ENCODE assay signal across 8 mouse cellular contexts in the genomic region with DNA sequence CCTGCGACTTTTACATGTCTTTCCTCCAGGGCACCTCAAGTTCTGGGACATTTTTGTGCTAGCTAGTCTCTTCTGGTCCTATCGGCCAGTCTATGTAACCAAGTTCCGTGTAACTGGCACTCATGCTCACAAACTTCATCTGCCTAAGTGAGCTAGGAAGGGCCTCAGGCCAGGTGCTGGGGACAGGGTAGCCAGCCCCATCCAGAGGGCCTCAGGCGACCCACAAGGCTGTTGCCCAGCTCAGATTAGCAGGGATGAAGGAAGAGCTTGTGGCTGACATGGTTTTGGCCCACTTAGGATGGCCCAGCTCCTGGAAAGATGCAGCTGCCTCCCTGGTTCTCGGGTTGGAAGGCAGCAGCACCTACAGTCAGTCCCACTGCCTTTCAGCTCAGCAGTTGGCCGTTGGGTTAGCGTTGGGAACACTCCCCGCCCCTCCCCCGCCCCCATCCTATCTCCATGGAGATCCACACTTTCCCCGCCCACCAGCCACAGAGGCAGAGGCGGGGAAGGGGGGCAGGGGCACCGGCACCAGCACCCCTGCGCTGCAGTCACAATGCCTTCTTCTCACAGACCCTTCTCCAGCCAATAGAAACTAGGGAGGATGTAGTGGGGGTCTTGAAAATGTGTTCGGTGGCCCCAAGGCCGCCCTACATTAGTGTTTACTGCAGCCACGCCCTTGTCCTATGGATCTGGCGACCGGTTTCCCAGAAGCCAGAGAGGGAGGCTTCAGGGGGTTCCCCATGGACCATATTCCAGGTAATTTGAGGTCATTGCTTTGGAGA. TPM values are rescaled to one million over a fixed set of nuclear protein-coding genes. Genes with fewer than 3 reads are reported as not detected.
DNase-seq lines count a peak whose midpoint lies in the region; ATAC-seq lines count a peak whose summit lies in the region.

No protein-coding gene starts in this region.

- H3K36me3 ChIP-seq in lung, embryonic 16.5 days (ENCODE audit: control insufficient read depth, insufficient read depth, low read length), result no peaks in the 10 kb centered on the region; the same call in 1 of the 2 replicates
- peaks cover 30% of the 10 kb centered on the region for H3K36me3 ChIP-seq in embryonic facial prominence, embryonic 10.5 days (replicated peaks)
- H3K36me3 ChIP-seq in hindbrain, embryonic 12.5 days, result peaks cover 5% of the 10 kb centered on the region
- peaks cover 25% of the 10 kb centered on the region; the same call in 1 of the 2 replicates for H3K36me3 ChIP-seq in limb, embryonic 12.5 days
- H3K36me3 ChIP-seq in neural tube, embryonic 11.5 days (ENCODE audit: control insufficient read depth, insufficient read depth, low read length), result 0 out of 2 replicates have a peak, but pooled peaks cover 2% of the 10 kb centered on the region

- 5% methylated on average over 18 of the region's 18 CpGs for WGBS in lung, embryonic 16.5 days
- 5% methylated on average over 18 of the region's 18 CpGs for WGBS in embryonic facial prominence, embryonic 10.5 days
- 7% methylated on average over 18 of the region's 18 CpGs for WGBS in hindbrain, embryonic 12.5 days
- WGBS in limb, embryonic 12.5 days, result 6% methylated on average over 18 of the region's 18 CpGs
- 8% methylated on average over 18 of the region's 18 CpGs for WGBS in neural tube, embryonic 11.5 days

- H3K9ac ChIP-seq in lung, embryonic 16.5 days (ENCODE audit: low read length), result peak overlapping the region; percentile 36
- peak overlapping the region; percentile 55 for H3K9ac ChIP-seq in hindbrain, embryonic 12.5 days
- peak overlapping the region; percentile 48 for H3K9ac ChIP-seq in limb, embryonic 12.5 days (replicated peaks)
- peak overlapping the region; percentile 41; the same call in 1 of the 2 replicates for H3K9ac ChIP-seq in neural tube, embryonic 11.5 days (ENCODE audit: low read length)

- ATAC-seq in lung, embryonic 16.5 days (ENCODE audit: low read depth), result peak; percentile 84
- ATAC-seq in hindbrain, embryonic 12.5 days (ENCODE audit: low FRiP score), result peak; percentile 93
- peak; percentile 79; the same call in 1 of the 2 replicates for ATAC-seq in limb, embryonic 12.5 days (ENCODE audit: insufficient number of reproducible peaks, insufficient read depth, low FRiP score, low TSS enrichment, low read depth)
- ATAC-seq in neural tube, embryonic 11.5 days (ENCODE audit: insufficient read depth, low FRiP score, low TSS enrichment), result peak; percentile 76

- H3K9me3 ChIP-seq in lung, embryonic 16.5 days (ENCODE audit: control insufficient read depth, low read length), result no peaks in the 10 kb centered on the region
- H3K9me3 ChIP-seq in embryonic facial prominence, embryonic 10.5 days, result no peaks in the 10 kb centered on the region
- H3K9me3 ChIP-seq in hindbrain, embryonic 12.5 days (replicated peaks), result no peaks in the 10 kb centered on the region
- H3K9me3 ChIP-seq in limb, embryonic 12.5 days, result no peaks in the 10 kb centered on the region
- H3K9me3 ChIP-seq in neural tube, embryonic 11.5 days (ENCODE audit: control insufficient read depth, low read length), result no peaks in the 10 kb centered on the region

- no peak overlapping the region for H3K27ac ChIP-seq in lung, embryonic 16.5 days (ENCODE audit: low read length)
- peak overlapping the region; percentile 87 for H3K27ac ChIP-seq in embryonic facial prominence, embryonic 10.5 days (replicated peaks)
- peak overlapping the region; percentile 85 for H3K27ac ChIP-seq in hindbrain, embryonic 12.5 days
- H3K27ac ChIP-seq in limb, embryonic 12.5 days, result peak overlapping the region; percentile 88
- peak overlapping the region; percentile 58 for H3K27ac ChIP-seq in neural tube, embryonic 11.5 days (ENCODE audit: low read depth, low read length)

- no peak for DNase-seq in lung, postnatal 25 days (ENCODE audit: low spot score)
- peak; percentile 89 for DNase-seq in embryonic facial prominence, embryonic 10.5 days (ENCODE audit: low spot score)
- DNase-seq in neural tube, embryonic 11.5 days (ENCODE audit: low spot score), result peak; percentile 90
- DNase-seq in spleen, postnatal 14 days (ENCODE audit: low spot score in 2 of 2), result no peak
- no peak for DNase-seq in gastrocnemius, postnatal 10 days

- H3K4me2 ChIP-seq in lung, embryonic 16.5 days (ENCODE audit: low read depth, low read length), result peak overlapping the region; percentile 44
- H3K4me2 ChIP-seq in hindbrain, embryonic 12.5 days (replicated peaks), result peak overlapping the region; percentile 58
- peak overlapping the region; percentile 59 for H3K4me2 ChIP-seq in limb, embryonic 12.5 days
- H3K4me2 ChIP-seq in neural tube, embryonic 11.5 days (ENCODE audit: low read depth), result peak overlapping the region; percentile 46

- peak overlapping the region; percentile 19 for H3K4me3 ChIP-seq in lung, embryonic 16.5 days (ENCODE audit: low read length)
- peak overlapping the region; percentile 54 for H3K4me3 ChIP-seq in embryonic facial prominence, embryonic 10.5 days
- H3K4me3 ChIP-seq in hindbrain, embryonic 12.5 days, result peak overlapping the region; percentile 29
- H3K4me3 ChIP-seq in limb, embryonic 12.5 days (replicated peaks), result peak overlapping the region; percentile 32
- peak overlapping the region; percentile 20 for H3K4me3 ChIP-seq in neural tube, embryonic 11.5 days (ENCODE audit: low read depth, low read length)

- H3K27me3 ChIP-seq in lung, embryonic 16.5 days (ENCODE audit: control insufficient read depth, insufficient read depth, low read depth, low read length), result no peaks in the 10 kb centered on the region
- no peaks in the 10 kb centered on the region for H3K27me3 ChIP-seq in embryonic facial prominence, embryonic 10.5 days (replicated peaks; ENCODE audit: low read depth, poor library complexity, severe bottlenecking)
- H3K27me3 ChIP-seq in hindbrain, embryonic 12.5 days, result no peaks in the 10 kb centered on the region
- H3K27me3 ChIP-seq in limb, embryonic 12.5 days, result no peaks in the 10 kb centered on the region
- no peaks in the 10 kb centered on the region for H3K27me3 ChIP-seq in neural tube, embryonic 11.5 days (ENCODE audit: control insufficient read depth, insufficient read depth, low read length)

- peaks cover 8% of the 10 kb centered on the region for H3K4me1 ChIP-seq in lung, embryonic 16.5 days (replicated peaks; ENCODE audit: control insufficient read depth, insufficient read depth, low read length)
- H3K4me1 ChIP-seq in embryonic facial prominence, embryonic 10.5 days, result peaks cover 45% of the 10 kb centered on the region
- peaks cover 35% of the 10 kb centered on the region for H3K4me1 ChIP-seq in hindbrain, embryonic 12.5 days
- H3K4me1 ChIP-seq in limb, embryonic 12.5 days (replicated peaks), result peaks cover 27% of the 10 kb centered on the region
- H3K4me1 ChIP-seq in neural tube, embryonic 11.5 days (ENCODE audit: control insufficient read depth, insufficient read depth, low read length), result peaks cover 27% of the 10 kb centered on the region

RNA-seq across cellular contexts. Expression of gene H1fx, which starts 12.5 kb away (rescaled TPM):
- 7.0 and 11.5 TPM in 2 replicates for polyA plus RNA-seq in lung, embryonic 16.5 days (2015; fragmentation: Nextera tagmentation; extraction: Ambion mirVana)
- 29.2 and 35.8 TPM in 2 replicates for polyA plus RNA-seq in embryonic facial prominence, embryonic 10.5 days (2016; fragmentation: Nextera tagmentation; extraction: Ambion mirVana)
- polyA plus RNA-seq in hindbrain, embryonic 12.5 days (2016; fragmentation: Nextera tagmentation; extraction: Ambion mirVana), result 108 and 109 TPM in 2 replicates
- polyA plus RNA-seq in limb, embryonic 12.5 days (2016; fragmentation: Nextera tagmentation; extraction: Ambion mirVana), result 72.9 and 129 TPM in 2 replicates
- 91.9 and 92.1 TPM in 2 replicates for polyA plus RNA-seq in neural tube, embryonic 11.5 days (2014; fragmentation: Nextera tagmentation; extraction: Ambion mirVana)
- 10 to 100 TPM; 14.7 to 15.7 TPM for total RNA-seq in gastrocnemius, postnatal 10 days (2021)

RNA-seq across cellular contexts. Expression of gene Rab7, which starts 51.1 kb away (rescaled TPM):
- polyA plus RNA-seq in lung, embryonic 16.5 days (2015; fragmentation: Nextera tagmentation; extraction: Ambion mirVana), result 220 and 223 TPM in 2 replicates
- polyA plus RNA-seq in embryonic facial prominence, embryonic 10.5 days (2016; fragmentation: Nextera tagmentation; extraction: Ambion mirVana), result 206 and 207 TPM in 2 replicates
- polyA plus RNA-seq in hindbrain, embryonic 12.5 days (2016; fragmentation: Nextera tagmentation; extraction: Ambion mirVana), result 218 and 236 TPM in 2 replicates
- 154 and 171 TPM in 2 replicates for polyA plus RNA-seq in limb, embryonic 12.5 days (2016; fragmentation: Nextera tagmentation; extraction: Ambion mirVana)
- polyA plus RNA-seq in neural tube, embryonic 11.5 days (2014; fragmentation: Nextera tagmentation; extraction: Ambion mirVana), result 275 and 276 TPM in 2 replicates
- total RNA-seq in gastrocnemius, postnatal 10 days (2021), result 100 to 1,000 TPM; 186 to 187 TPM

Comparison
In these comparisons a context has a peak if more than half of its experiments do, and no peak if none do; other contexts are left out.
1. DNase-seq: peak in embryonic facial prominence, embryonic 10.5 days (single experiment) and neural tube, embryonic 11.5 days (single experiment); none in lung, postnatal 25 days (single experiment), spleen, postnatal 14 days (0 of 2) and gastrocnemius, postnatal 10 days (single experiment).
2. Peak in every context shown above with its lines, with median percentiles within 50 percentile points of each other: ATAC-seq, H3K4me2 ChIP-seq, H3K4me3 ChIP-seq and H3K9ac ChIP-seq.